Mouse (Mus musculus) right cerebral cortex, postnatal 4 days (tissue): Measurements from ENCODE around the gene Il18.
"Not testable (repeated sequence)": the region's sequence is repeated elsewhere in the genome, so short reads cannot be mapped to it uniquely, and the experiment has no call there.

ENCODE experiments used
- DNase-seq: peaks from one replicate; pipeline ENCODE4 v3.0.0-alpha.2; 2022

Gene Il18

DNA sequence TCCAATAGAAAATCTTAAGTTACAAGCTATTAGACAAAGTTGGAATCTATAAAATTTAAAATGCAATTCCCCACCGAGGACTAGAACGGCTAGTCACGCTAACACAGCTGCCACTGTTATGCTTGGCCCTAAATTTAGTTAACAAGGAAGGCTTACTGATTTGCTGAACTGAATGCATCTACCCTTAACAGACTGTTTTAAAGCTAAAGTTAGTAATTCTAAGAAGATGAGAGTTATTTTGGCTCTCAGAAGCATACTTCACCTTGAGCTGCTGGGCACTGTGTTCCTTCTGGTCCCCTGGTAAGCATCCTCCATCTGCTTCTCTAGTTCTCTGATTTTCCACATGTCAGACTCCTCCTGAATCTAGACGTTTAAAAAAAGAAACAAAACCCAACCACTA lies 57.5 kb downstream of the Il18 start:
- no peak for DNase-seq

DNA sequence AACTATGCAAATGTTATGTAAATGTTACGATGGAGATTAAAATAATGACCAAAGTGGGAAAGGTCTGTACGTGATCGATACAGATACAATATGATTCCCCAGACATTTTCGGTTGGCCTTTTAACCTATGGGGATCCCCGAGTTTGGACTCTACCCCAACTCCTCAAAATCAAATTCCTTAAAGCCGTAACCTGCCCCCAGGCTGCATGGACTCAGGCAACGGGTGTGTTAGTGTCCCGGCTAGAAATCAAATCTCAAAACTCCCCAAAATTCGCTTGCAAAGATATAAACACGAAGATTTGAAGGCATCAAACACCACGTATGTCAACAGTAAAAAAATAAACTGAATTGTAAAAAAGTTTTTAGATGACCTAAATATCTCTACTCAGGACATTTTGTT lies 61.5 kb downstream of the Il18 start:
- DNase-seq: no peak

DNA sequence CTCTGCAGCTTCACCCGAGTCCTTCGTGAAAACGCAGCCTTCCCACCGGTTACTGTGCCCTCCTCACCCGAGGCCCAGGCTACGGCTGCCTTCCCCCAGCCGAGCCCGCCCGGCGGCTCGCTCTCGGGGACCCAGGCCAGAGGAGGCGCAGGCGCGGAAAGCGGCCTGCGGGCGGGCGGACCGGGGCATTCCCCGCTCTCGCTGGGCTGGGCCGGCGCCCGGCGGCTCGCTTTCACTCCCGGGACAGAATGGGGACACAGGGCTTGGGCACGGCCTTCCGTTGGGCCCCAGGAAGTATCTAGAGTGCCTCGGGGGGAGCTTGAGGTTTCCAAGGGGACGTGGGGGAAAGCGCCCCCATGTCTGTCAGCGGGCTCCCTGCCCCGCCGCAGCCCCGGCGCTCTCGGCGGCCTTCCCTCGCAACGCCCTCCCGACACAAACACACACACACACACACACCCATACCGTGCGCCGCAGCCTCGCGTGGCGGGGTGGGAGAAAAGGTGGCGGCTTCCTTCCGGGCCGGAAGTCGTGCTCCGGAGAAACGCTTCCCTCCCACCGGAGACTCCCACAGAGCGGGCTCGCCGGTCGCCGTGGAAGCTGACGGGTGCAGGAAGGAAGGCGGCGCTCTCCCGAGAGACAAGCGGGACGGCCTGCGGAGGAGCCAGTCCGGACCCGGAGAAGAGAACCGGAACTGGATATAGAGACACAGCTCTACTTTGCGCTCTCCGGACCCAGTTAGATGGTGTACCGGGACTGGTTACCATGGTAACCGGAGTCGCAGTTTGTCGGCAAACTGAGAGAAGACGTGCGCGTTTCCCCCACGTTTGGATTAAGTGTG lies 62.4 kb downstream of the Il18 start, which contains the start of the genes Pih1d2 and Nkapd1:
Pih1d2 (plus strand) TSS at position 556 of the 838 bp plus-strand sequence.
Nkapd1 (minus strand) TSS at position 699 of the 838 bp plus-strand sequence.
- DNase-seq: peak; percentile 83

DNA sequence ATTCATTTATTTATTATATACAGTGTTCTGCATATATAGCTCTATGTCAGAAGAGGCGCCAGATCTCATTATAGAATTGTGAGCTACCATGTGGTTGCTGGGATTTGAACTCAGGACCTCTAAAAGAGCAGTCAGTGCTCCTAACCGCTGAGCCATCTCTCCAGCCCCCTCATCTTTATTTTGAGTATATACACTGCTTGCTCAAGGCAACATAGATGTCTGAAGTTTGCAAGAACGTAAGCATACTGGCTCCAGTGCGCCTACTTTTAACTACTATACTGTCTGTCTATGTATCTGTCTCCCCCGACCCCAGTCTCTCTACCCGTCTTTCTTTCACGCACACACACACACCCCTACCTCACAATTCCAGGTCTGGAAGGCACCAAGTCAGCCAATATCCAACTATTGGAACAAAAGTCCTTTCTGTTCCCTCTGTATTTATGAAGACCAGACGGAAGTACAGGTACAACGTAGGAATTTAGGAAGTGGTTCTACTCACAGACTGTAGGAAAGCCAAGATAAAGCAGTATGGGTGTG lies 63.2 kb downstream of the Il18 start:
- DNase-seq: no peak

DNA sequence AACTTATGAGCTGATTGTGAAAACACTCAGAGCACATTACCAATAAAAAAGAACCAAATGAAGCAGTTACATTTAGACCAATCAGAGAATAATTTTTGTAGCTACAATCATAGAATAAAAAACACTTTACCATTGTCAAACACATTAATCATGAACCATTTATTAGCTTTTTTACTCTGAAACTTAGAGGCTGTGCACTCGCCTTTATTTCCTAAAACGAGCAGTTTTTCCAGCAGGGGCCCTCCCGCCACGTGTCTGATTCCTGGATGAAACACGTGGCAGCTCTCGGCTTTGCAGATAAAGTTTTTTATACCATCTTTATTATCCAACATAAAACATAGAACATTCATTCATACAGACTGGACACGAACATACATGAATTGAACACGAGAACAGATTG lies 76.3 kb downstream of the Il18 start:
- not testable (repeated sequence) for DNase-seq
